Mouse (Mus musculus) urinary bladder, postnatal 25 days (tissue): ENCODE measurements around the gene Dpagt1.
A peak's percentile ranks its signal among the peaks of the same experiment; 100 is the strongest.
"Not testable (repeated sequence)": the region's sequence is repeated elsewhere in the genome, so short reads cannot be mapped to it uniquely, and the experiment has no call there.

Experiments
- DNase-seq: peaks from one replicate; pipeline ENCODE4 v3.0.0; 2022; ENCODE audit warnings: low spot score

Dpagt1 gene

DNA sequence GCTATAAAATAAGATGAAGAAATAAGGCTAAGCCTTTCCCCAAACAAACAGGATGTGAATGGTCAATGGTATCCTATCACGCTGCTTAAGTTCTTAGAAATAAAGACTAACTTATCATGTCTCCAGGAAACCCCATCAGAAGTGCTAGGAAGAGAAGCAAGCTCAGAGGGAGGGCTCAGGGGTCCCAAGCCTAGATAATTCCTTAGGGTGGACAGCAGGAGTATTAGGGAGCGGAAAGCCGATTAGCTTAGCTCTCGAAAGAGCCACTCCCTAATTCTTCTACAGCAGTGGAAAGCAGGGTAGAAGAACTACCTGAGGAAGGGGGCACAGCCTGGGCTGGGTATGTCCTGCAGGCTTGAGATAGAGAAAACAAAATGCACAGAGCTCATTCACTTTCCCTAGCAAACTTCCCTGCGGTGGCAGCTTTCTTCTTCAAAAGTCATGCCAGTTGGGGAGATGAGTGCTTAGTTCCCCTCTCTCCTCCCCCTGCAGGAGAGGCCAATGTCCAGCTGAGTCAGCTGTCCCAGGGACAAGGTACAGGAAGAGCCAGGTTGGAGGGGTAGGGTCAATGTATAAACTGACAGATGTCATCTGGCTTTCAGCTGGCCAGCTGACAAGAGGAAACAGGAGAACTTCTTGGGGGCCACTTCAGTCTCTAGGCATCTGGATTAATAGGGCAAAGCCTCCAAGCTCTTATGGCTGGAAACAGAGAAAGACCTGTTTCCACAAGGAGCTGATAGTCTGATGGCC is 7.6 kb upstream of the Dpagt1 start:
- DNase-seq = no peak

DNA sequence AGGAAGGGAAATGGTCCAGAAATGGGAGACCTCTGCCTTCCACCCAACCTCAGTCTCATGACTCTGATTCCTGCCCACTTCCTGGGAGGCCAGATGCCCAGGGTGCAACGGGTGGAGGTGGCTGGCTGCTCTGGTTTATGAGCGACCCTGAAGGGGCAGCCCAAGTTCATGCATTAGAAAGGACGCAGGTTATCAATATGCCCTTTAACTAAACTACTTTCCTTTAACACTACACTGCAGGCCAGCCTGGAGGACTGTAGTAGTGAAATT is 7.1 kb upstream of the Dpagt1 start:
- DNase-seq = no peak

DNA sequence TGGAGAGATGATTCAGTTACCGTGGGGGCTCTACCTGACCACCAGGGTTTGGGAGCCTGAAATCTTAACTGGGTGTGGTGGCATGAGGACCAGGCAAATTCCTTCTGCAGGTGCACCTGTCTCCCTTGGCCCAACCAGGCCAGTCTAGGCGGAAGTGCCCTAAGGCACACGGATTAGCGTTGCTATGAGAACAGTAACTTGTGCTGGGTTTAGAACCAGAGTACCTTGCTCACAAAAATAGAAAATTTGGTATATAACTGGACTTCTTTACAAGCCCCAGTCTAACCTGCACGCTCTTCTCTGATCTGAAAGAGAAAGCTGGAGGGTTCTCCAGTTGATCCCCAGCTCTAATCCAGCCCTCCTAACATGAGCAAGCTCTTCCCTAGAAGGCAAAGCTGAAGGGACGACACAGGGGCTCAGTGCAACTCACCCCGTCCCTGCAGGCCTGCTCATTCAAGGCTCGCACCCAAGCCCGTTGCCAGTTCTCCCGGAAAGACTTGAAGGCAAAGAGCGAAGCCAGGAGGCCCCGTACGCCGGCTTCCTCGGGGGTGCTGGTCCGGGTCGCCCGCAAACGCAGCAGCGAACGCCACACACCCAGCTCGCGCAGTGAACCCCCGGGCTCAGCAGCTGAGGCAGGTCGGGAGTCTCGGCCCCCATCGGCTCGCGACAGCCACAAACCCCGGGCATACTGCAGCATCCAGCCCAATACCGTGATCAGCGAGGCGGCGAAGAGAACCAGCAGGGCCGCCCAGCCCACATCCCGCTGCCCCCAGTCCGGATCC is 6.5 kb upstream of the Dpagt1 start:
- no peak for DNase-seq

DNA sequence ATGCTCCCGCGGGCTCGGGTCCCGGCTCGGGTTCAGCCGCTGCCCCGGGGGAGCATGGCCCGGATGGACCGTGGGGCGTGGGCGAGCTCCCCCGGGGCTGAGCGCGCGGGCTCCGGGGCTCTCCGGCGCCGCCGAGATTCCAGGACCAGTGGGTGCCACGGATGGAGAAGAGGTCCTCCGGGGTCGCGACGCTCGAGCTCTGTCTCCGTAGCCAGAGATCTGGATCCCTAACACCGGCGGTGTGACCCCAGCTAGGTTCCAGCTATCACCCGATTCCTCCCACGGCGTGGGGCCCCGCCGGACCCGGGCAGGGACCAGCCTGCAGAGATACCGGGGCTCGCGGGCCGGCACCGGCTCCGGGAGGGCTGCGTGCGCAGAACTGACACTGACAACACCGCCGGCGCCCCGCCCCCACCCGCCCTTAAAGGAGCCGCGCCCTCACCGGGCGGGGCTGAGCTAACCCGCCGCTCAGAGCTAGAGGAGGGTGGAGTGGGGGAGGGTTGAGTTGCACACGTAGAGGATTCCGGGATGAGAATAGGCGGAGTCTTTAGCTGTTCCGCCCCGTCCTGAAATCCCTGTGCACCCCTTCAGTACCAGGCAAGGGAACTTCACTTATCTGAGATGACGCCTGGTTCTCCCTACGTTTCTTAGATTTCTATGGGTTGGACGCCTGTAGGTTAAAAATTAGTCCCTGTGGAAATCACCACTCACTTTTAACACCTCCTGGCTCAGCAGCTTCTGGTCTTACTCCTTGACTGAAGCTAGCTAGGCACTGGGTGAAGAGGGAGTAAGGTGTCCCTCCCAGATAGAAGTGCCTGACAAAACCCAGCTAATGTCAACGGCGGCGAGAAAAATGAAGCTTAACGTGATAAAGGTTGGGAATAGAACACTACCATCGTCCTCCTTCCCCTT is 5.7 kb upstream of the Dpagt1 start, which contains the start of gene C2cd2l:
Gene C2cd2l, minus strand, starts transcription at position 399 of the 912 bp plus-strand sequence.
- peak; percentile 77 for DNase-seq

DNA sequence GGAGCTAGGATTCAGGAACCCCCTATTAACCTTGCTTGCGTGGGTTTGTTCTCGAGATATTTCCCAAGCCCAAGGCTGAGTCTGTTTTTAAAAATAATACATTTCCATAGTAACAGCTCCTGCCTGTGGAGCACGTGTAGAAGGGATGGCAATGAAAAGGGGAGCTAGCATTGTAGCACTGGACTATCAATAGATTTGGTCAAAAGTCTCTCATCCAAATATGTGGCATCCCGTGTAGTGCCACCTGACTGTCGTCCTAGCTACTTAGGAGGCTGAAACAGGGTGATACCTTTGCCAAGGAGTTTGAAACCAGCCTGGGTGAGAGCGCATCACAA is 5.1 kb upstream of the Dpagt1 start:
- DNase-seq = no peak

DNA sequence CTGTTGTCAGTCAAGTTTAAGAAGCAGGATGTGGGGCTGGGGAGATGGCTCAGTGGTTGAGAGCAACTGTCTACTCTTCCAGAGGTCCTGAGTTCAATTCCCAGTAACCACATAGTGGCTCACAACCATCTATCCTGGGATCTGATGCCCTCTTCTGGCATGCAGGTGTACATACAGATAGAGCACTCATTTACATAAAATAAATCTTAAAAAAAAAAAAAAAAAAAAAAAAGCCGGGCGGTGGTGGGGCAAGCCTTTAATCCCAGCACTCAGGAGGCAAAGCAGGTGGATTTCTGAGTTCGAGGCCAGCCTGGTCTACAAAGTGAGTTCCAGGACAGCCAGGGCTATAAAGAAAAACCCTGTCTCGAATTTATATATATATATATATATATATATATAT is 2.2 kb upstream of the Dpagt1 start:
- not testable (repeated sequence) for DNase-seq

DNA sequence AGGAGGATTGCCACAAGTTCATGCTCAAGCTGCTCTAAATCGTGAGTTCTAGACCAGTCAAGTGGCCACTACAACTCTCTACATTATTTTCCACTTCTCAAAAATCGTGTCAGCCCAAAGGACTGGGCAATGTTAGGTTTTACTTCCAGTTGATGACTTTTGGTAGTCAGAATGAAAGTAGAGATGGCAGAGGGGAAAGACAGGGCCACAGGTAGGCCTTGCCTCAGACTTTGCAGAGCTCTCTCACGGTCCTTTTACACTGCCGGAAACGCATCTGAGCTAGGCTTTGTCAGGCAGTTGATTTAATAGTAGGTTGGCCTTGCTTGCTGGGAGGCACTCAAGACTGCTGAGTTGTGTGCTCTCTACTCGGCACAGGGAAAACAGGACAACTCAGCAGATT is 1.7 kb upstream of the Dpagt1 start:
- no peak for DNase-seq

- DNase-seq = not testable (repeated sequence)
These were observed 619 bp upstream of the Dpagt1 start for GRCm38 (mm10) chr9:44325032-44325767.

- DNase-seq = peak; percentile 60
These were observed 698 bp downstream of the Dpagt1 start for GRCm38 (mm10) chr9:44326371-44327063.

- peak; percentile 27 for DNase-seq
These were observed 1.4 kb downstream of the Dpagt1 start for GRCm38 (mm10) chr9:44327064-44327711.

DNA sequence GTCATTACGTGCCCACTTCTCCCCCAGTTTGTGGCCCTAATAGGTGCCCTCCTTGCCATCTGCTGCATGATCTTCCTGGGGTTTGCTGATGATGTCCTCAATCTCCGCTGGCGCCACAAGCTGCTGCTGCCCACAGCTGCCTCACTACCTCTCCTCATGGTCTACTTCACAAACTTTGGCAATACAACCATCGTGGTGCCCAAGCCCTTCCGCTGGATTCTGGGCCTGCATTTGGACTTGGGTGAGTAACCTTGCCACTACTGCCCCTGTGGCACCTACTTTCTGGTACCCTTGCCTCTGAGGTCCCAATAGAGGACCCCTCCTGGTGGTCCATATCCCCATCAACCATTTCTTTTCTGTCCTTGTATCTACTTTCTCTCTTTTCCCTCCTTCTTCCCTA is 2.1 kb downstream of the Dpagt1 start:
- DNase-seq = no peak

GRCm38 (mm10) chr9:44330736-44331135 is 4.9 kb downstream of the Dpagt1 start:
- no peak for DNase-seq

DNA sequence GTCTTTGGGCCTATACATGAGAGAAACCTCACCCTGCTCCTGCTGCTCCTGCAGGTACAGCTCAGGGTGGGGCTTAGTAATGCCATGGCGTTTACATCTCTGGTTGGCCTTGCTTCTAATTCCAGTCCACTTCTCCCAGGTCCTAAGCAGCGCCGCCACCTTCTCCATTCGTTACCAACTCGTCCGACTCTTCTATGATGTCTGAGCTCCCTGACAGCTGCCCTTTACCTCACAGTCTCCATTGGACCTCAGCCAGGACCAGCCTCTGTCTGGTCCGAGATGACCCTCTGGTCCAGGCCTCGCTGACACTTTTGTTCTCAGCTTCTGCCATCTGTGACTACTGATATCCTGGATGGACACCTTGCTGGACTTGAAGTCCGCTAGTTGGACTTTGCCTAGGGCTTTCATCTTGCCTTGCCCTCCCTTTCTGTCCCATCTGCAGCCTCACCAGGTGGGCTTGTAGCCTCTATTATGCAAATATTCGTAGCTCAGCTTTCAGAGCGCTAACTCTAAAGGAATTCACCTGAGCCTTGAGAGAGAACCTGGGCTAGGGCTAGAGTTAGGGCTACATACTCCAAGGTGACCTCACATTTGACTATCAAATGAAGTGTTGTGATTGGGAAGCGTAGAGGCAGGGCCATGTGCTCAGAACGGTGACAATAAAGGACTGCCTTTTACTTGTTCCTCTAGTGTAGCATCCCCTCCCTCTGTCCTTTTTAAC is 7.3 kb downstream of the Dpagt1 start:
- no peak for DNase-seq

- DNase-seq = peak; percentile 95
These were observed 8.8 kb downstream of the Dpagt1 start, which contains the start of gene H2afx for GRCm38 (mm10) chr9:44334396-44335330. TSS of gene H2afx (plus strand) at chr9:44334694.

DNA sequence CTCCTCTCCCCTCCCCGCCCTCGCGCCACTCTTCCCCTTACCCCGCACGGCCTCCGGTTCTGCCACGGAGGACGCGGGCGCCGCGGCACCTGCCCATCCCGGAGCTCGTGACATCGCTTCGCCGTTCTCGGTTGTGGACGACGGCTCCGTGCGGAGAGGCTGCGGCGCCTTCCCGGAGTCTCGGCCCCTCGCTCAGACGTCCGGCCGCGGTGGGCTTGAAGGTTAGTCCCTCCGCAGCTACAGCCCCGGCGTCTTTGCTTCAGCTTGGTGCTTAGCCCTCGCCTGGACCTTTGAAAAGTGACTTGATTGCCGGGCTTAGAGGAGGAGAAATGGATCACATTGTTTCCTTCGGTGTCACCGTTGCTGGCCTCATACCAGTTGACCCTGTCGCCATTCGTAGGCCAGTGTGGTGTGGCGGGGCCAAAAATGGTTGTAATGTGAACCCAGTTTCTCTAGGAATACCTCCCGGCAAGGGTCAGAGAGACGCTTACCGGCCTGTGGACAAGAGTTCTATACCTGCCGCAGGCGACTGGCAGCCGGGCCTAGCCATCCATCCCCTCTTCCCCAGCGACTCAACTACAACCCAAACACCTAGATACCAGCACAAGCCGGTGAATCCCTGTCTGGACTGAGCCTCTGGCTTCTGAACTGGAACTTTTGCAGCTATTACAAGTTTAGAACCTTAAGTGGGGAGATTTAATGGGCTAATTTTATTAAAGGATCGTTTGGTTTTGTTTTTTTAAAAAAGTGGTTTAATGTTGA is 9.7 kb downstream of the Dpagt1 start:
- DNase-seq = peak; percentile 33

GRCm38 (mm10) chr9:44336093-44336406 is 10.2 kb downstream of the Dpagt1 start:
- no peak for DNase-seq

DNA sequence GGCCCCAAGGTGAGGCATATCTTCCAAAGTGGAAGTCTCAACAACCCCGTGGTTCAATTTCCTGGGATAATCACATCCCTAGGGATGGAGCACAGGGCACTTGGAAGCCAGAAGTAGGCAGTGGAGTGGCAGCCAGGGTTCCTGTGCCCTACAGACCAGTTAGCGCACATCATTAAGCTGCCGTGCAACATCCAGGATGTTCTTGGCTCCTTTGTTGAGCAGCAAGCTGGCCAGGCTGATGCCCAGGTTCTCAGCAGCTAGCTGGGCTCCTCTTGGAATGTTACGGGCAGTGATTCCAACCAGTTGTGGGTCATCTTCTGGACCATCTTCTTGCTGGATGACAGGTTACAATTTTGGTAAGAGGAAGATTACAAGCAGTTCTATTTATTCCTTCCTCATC is 10.7 kb downstream of the Dpagt1 start:
- DNase-seq = not testable (repeated sequence)

DNA sequence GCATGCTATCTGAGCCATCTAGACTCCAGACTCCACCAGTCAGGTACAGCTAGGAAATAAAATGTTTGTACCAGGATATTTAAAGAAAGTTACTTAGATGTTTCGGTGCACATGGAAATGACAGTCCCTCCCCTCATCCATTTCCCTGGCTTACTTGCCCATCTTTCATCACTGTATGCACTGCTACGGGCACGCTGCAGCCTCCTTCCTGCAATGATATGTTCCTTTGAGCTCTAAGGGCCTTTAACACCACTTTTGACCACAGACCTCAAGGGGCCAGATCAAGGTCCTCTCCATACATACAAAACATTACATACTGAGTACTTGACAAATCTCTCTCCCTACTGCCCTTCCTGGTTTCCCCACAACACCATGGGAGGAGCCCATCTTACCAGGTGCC is 11.1 kb downstream of the Dpagt1 start:
- no peak for DNase-seq
